Mouse (Mus musculus) stomach, embryonic 16.5 days (tissue): Measurements from ENCODE around the gene Twnk. TPM values are rescaled to one million over a fixed set of nuclear protein-coding genes. Genes with fewer than 3 reads are reported as not detected.

Source experiments
- ATAC-seq: fragments of 200-750 bp; cut with Nextera tagmentation; 2 replicates; pipeline ENCODE4 v1.8.0; 2017; ENCODE audit warnings: moderate number of reproducible peaks, moderate TSS enrichment; ENCODE audit not compliant: insufficient read depth, low FRiP score
- H3K27ac ChIP-seq: fragments of 300-500 bp; sonication (generic); 2 replicates; pipeline ENCODE4 v1.5.1; 2014; ENCODE audit warnings: low read length
- H3K27me3 ChIP-seq: fragments of 300-500 bp; sonication (generic); 2 replicates; pipeline ENCODE4 v1.6.1; 2014; ENCODE audit warnings: low read length, control low read depth, mixed read lengths; ENCODE audit not compliant: control insufficient read depth, insufficient read depth
- H3K36me3 ChIP-seq: fragments of 300-500 bp; sonication (generic); 2 replicates; pipeline ENCODE4 v1.6.1; 2014; ENCODE audit warnings: low read length; ENCODE audit not compliant: control insufficient read depth, insufficient read depth
- H3K4me1 ChIP-seq: fragments of 300-500 bp; sonication (generic); 2 replicates; pipeline ENCODE4 v1.6.1; 2014; ENCODE audit warnings: low read length, control low read depth, mixed read lengths; ENCODE audit not compliant: control insufficient read depth, insufficient read depth
- H3K4me2 ChIP-seq: fragments of 300-500 bp; sonication (generic); 2 replicates; pipeline ENCODE4 v1.6.1; 2014; ENCODE audit warnings: low read depth, low read length, mixed read lengths
- H3K4me3 ChIP-seq: fragments of 300-500 bp; sonication (generic); replicated peaks from 2 replicates; pipeline ENCODE4 v1.5.1; 2014; ENCODE audit warnings: mild to moderate bottlenecking, low read length
- H3K9ac ChIP-seq: fragments of 300-500 bp; sonication (generic); 2 replicates; pipeline ENCODE4 v1.6.1; 2014; ENCODE audit warnings: low read length
- H3K9me3 ChIP-seq: fragments of 300-500 bp; sonication (generic); replicated peaks from 2 replicates; pipeline ENCODE4 v1.6.1; 2016; ENCODE audit warnings: low read length, control low read depth; ENCODE audit not compliant: control insufficient read depth
- WGBS: fragments of 180-500 bp; shearing (Covaris S2); extraction: QIAGEN DNeasy Blood & Tissue Kit; methylation state at CpG from one replicate; pipeline ENCODE4 v1.1.7; 2014; 5-methylcytosine and 5-hydroxymethylcytosine counted together
- polyA plus RNA-seq: library from polyadenylated mRNA; unstranded; fragments of >200 nt; fragmentation: Nextera tagmentation; extraction: Ambion mirVana; gene quantifications from 2 replicates; pipeline ENCODE4 v1.2.1, GENCODE M21; 2015

Gene Twnk
- polyA plus RNA-seq, 1 experiment from 2014 or later, result 17.2 TPM

GRCm38 (mm10) chr19:45007425-45008191, 2.1 kb downstream of the Twnk start:
- no peak overlapping the region for H3K27ac ChIP-seq
- peak overlapping the region; percentile 75 for H3K4me2 ChIP-seq
- peak overlapping the region; percentile 91 for H3K9ac ChIP-seq
- WGBS, result 82% methylated on average over 20 of the region's 20 CpGs
- peaks cover 18% of the 10 kb centered on the region for H3K4me1 ChIP-seq
- no peak for ATAC-seq
- H3K4me3 ChIP-seq, result peak overlapping the region; percentile 99
- no peaks in the 10 kb centered on the region for H3K9me3 ChIP-seq
- H3K27me3 ChIP-seq, result no peaks in the 10 kb centered on the region
- peaks cover 10% of the 10 kb centered on the region; the same call in 1 of the 2 replicates for H3K36me3 ChIP-seq

- 87% methylated on average over 4 of the region's 4 CpGs for WGBS
- Histone ChIP-seq H3K4me2 (no peak overlapping the region), H3K27ac (no peak overlapping the region), H3K4me1 (peaks cover 29% of the 10 kb centered on the region), H3K36me3 (peaks cover 10% of the 10 kb centered on the region; the same call in 1 of the 2 replicates), H3K27me3 (no peaks in the 10 kb centered on the region), H3K9me3 (no peaks in the 10 kb centered on the region), H3K4me3 (no peak overlapping the region), H3K9ac (no peak overlapping the region)
- ATAC-seq, result no peak
Observed at GRCm38 (mm10) chr19:45010646-45011045, 5.2 kb downstream of the Twnk start.

GRCm38 (mm10) chr19:45012219-45012618, 6.8 kb downstream of the Twnk start:
- Histone ChIP-seq H3K4me3 (no peak overlapping the region), H3K9ac (no peak overlapping the region), H3K27me3 (no peaks in the 10 kb centered on the region), H3K9me3 (no peaks in the 10 kb centered on the region), H3K27ac (no peak overlapping the region), H3K36me3 (peaks cover 10% of the 10 kb centered on the region; the same call in 1 of the 2 replicates), H3K4me2 (no peak overlapping the region), H3K4me1 (peaks cover 32% of the 10 kb centered on the region)
- 86% methylated on average over 8 of the region's 8 CpGs for WGBS
- ATAC-seq, result no peak

GRCm38 (mm10) chr19:45012636-45013035, 7.2 kb downstream of the Twnk start:
- H3K4me1 ChIP-seq, result peaks cover 28% of the 10 kb centered on the region
- no peak overlapping the region for H3K9ac ChIP-seq
- no peaks in the 10 kb centered on the region for H3K9me3 ChIP-seq
- H3K27ac ChIP-seq, result 0 out of 2 replicates have a peak overlapping the region, but pooled peaks have one; percentile 99
- H3K27me3 ChIP-seq, result no peaks in the 10 kb centered on the region
- no peak overlapping the region for H3K4me2 ChIP-seq
- 33% methylated on average over 6 of the region's 6 CpGs for whole genome bisulfite sequencing
- ATAC-seq, result no peak
- H3K4me3 ChIP-seq, result no peak overlapping the region
- H3K36me3 ChIP-seq, result peaks cover 10% of the 10 kb centered on the region; the same call in 1 of the 2 replicates

- peak overlapping the region; percentile 99 for H3K27ac ChIP-seq
- H3K4me1 ChIP-seq, result peaks cover 27% of the 10 kb centered on the region
- peak overlapping the region; percentile 44; the same call in 1 of the 2 replicates for H3K9ac ChIP-seq
- peak overlapping the region; percentile 94 for H3K4me2 ChIP-seq
- H3K36me3 ChIP-seq, result peaks cover 10% of the 10 kb centered on the region; the same call in 1 of the 2 replicates
- 55% methylated on average over 6 of the region's 6 CpGs for WGBS
- H3K27me3 ChIP-seq, result no peaks in the 10 kb centered on the region
- H3K9me3 ChIP-seq, result no peaks in the 10 kb centered on the region
- ATAC-seq, result no peak
- H3K4me3 ChIP-seq, result 0 out of 2 replicates have a peak overlapping the region, but pooled peaks have one; percentile 55
Observed at GRCm38 (mm10) chr19:45013581-45014225, 8.2 kb downstream of the Twnk start.

GRCm38 (mm10) chr19:45014335-45014971, 9.0 kb downstream of the Twnk start, which contains the start of gene Lzts2:
Gene Lzts2 (plus strand): TSS chr19:45014414.
- peaks cover 10% of the 10 kb centered on the region; the same call in 1 of the 2 replicates for H3K36me3 ChIP-seq
- peaks cover 34% of the 10 kb centered on the region for H3K4me1 ChIP-seq
- WGBS, result 6% methylated on average over 10 of the region's 10 CpGs
- H3K4me2 ChIP-seq, result peak within 1 kb of the TSS; percentile 94
- no peaks in the 10 kb centered on the region for H3K27me3 ChIP-seq
- H3K9me3 ChIP-seq, result no peaks in the 10 kb centered on the region
- peak within 1 kb of the TSS; percentile 99 for H3K27ac ChIP-seq
- peak; percentile 48; the same call in 1 of the 2 replicates for ATAC-seq
- peak within 1 kb of the TSS; percentile 81 for H3K9ac ChIP-seq
- peak within 1 kb of the TSS; percentile 55 for H3K4me3 ChIP-seq

GRCm38 (mm10) chr19:45014981-45015402, 9.5 kb downstream of the Twnk start:
- Histone ChIP-seq H3K9me3 (no peaks in the 10 kb centered on the region), H3K27me3 (no peaks in the 10 kb centered on the region), H3K4me1 (peaks cover 39% of the 10 kb centered on the region), H3K4me3 (peak overlapping the region; percentile 55), H3K36me3 (peaks cover 10% of the 10 kb centered on the region; the same call in 1 of the 2 replicates), H3K4me2 (peak overlapping the region; percentile 94), H3K27ac (peak overlapping the region; percentile 99), H3K9ac (peak overlapping the region; percentile 81)
- peak; percentile 27 for ATAC-seq
- under 1% methylated on average over 25 of the region's 25 CpGs for WGBS

- Histone ChIP-seq H3K9ac (peak overlapping the region; percentile 81), H3K36me3 (peaks cover 6% of the 10 kb centered on the region; the same call in 1 of the 2 replicates), H3K27me3 (no peaks in the 10 kb centered on the region), H3K27ac (peak overlapping the region; percentile 99), H3K4me1 (peaks cover 47% of the 10 kb centered on the region), H3K9me3 (no peaks in the 10 kb centered on the region), H3K4me3 (peak overlapping the region; percentile 55), H3K4me2 (peak overlapping the region; percentile 94)
- WGBS, result under 1% methylated on average over 34 of the region's 34 CpGs
- no peak for ATAC-seq
Observed at GRCm38 (mm10) chr19:45015518-45016281, 10.2 kb downstream of the Twnk start.
